Mouse (Mus musculus) left cerebral cortex, adult 18-20 months (tissue): ENCODE data around the gene Gm11011. TPM values are rescaled to one million over a fixed set of nuclear protein-coding genes. Genes with fewer than 3 reads are reported as not detected.
"Not testable (repeated sequence)": the region's sequence is repeated elsewhere in the genome, so short reads cannot be mapped to it uniquely, and the experiment has no call there.

ENCODE experiments used
- DNase-seq, 2 experiments: peaks; one replicate each; pipeline ENCODE4 v3.0.0; 2021 to 2022; ENCODE audit warnings: low spot score in 2 of 2, mixed read lengths in 1 of 2
- long read RNA-seq, 2 experiments: library from polyadenylated mRNA; stranded (forward); transcript quantifications; one replicate each; pipeline ENCODE4 v2.0.0; 2021
- total RNA-seq, 2 experiments: library from RNA; stranded (reverse); gene quantifications; 2 replicates each; pipeline ENCODE4 v1.2.3; 2021

The Gm11011 gene
- total RNA-seq = not detected
- long read RNA-seq, experiment 1 = 0 reads
- long read RNA-seq, experiment 2 = 0 reads

- not testable (repeated sequence) for DNase-seq
Observed at GRCm38 (mm10) chr2:169587645-169588044, at the start of gene Gm11011. Gm11011 (minus strand) TSS chr2:169587745.

- DNase-seq = no peak
Observed at GRCm38 (mm10) chr2:169636414-169636813, 48.9 kb upstream of the Gm11011 start.

GRCm38 (mm10) chr2:169635428-169635827 lies 47.9 kb upstream of the Gm11011 start:
- DNase-seq = no peak

- DNase-seq = no peak
Observed at GRCm38 (mm10) chr2:169634619-169635382, 47.3 kb upstream of the Gm11011 start.

- DNase-seq = peak in 1 of 2 experiments; percentile 7
Observed at GRCm38 (mm10) chr2:169633491-169634289, 46.1 kb upstream of the Gm11011 start.

- no peak for DNase-seq
Observed at GRCm38 (mm10) chr2:169632338-169633151, 45.0 kb upstream of the Gm11011 start, which contains the start of gene Tshz2. Tshz2 (plus strand) TSS chr2:169633013.

- no peak for DNase-seq
Observed at GRCm38 (mm10) chr2:169630070-169630469, 42.5 kb upstream of the Gm11011 start.

- no peak for DNase-seq
Observed at GRCm38 (mm10) chr2:169621201-169621710, 33.7 kb upstream of the Gm11011 start.

GRCm38 (mm10) chr2:169615998-169616397 lies 28.5 kb upstream of the Gm11011 start:
- DNase-seq = no peak

GRCm38 (mm10) chr2:169614683-169615082 lies 27.1 kb upstream of the Gm11011 start:
- no peak for DNase-seq

GRCm38 (mm10) chr2:169611557-169611956 lies 24.0 kb upstream of the Gm11011 start:
- DNase-seq = no peak

GRCm38 (mm10) chr2:169610882-169611281 lies 23.3 kb upstream of the Gm11011 start:
- no peak for DNase-seq

GRCm38 (mm10) chr2:169609956-169610355 lies 22.4 kb upstream of the Gm11011 start:
- DNase-seq = no peak

- no peak for DNase-seq
Observed at GRCm38 (mm10) chr2:169607787-169608186, 20.2 kb upstream of the Gm11011 start.

GRCm38 (mm10) chr2:169606901-169607678 lies 19.5 kb upstream of the Gm11011 start:
- peak in 1 of 2 experiments; percentile 20 for DNase-seq

GRCm38 (mm10) chr2:169600163-169600562 lies 12.6 kb upstream of the Gm11011 start:
- peak; percentile 48 to 63 for DNase-seq

GRCm38 (mm10) chr2:169599591-169599990 lies 12.0 kb upstream of the Gm11011 start:
- peak in 1 of 2 experiments; percentile 6 for DNase-seq

- DNase-seq = no peak
Observed at GRCm38 (mm10) chr2:169597971-169598370, 10.4 kb upstream of the Gm11011 start.

GRCm38 (mm10) chr2:169597357-169597756 lies 9.8 kb upstream of the Gm11011 start:
- DNase-seq = no peak

GRCm38 (mm10) chr2:169593742-169594141 lies 6.2 kb upstream of the Gm11011 start:
- DNase-seq = no peak
